In the genomic region with DNA sequence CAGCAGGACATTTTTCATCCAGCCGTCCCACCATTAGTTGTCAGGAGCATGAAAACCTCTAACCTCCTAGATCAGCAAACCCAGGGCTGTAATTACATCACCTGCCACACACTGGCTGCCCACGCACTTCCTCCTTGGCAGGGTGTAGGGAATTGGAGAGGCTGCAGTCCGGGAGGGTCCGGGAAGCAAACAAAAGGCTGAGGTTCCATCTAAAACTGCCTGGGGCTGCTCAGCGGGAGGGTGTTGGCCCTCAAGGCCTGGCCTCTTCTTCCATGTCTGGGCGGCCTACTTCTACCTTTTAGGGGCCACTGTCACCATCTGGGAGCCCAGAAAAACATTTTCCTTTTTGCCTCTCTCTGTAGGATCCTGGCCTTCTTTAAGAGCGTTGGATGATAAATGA, we compare ENCODE assay signal across 8 mouse cellular contexts. TPM values are rescaled to one million over a fixed set of nuclear protein-coding genes. Genes with fewer than 3 reads are reported as not detected.
DNase-seq lines count a peak whose midpoint lies in the region; ATAC-seq and TF ChIP-seq lines count a peak whose summit lies in the region.

No protein-coding gene starts in this region.

- H3K4me2 ChIP-seq in kidney, postnatal 0 days (ENCODE audit: low read length) = peak overlapping the region; percentile 92
- peak overlapping the region; percentile 79 for H3K4me2 ChIP-seq in midbrain, embryonic 15.5 days

- H3K9me3 ChIP-seq in kidney, postnatal 0 days (replicated peaks; ENCODE audit: low read length) = no peaks in the 10 kb centered on the region
- H3K9me3 ChIP-seq in midbrain, embryonic 15.5 days = no peaks in the 10 kb centered on the region

- no peaks in the 10 kb centered on the region for H3K36me3 ChIP-seq in kidney, postnatal 0 days (ENCODE audit: insufficient read depth, low read length)
- no peaks in the 10 kb centered on the region for H3K36me3 ChIP-seq in midbrain, embryonic 15.5 days (replicated peaks)

- H3K27ac ChIP-seq in bone marrow, adult 2 months (ENCODE audit: control insufficient read depth, insufficient read depth, low read depth, low read length, poor library complexity) = peak overlapping the region; percentile 69
- H3K27ac ChIP-seq in kidney, postnatal 0 days = peak overlapping the region; percentile 99
- H3K27ac ChIP-seq in midbrain, embryonic 15.5 days = no peak overlapping the region

- no peak for TF ChIP-seq POLR2A in bone marrow, adult 2 months (IDR thresholded peaks at IDR 0.05; ENCODE audit: borderline replicate concordance, control insufficient read depth, low read depth, low read length)

- 21% methylated on average over 7 of the region's 7 CpGs for WGBS in bone marrow, adult 2 months
- WGBS in kidney, postnatal 0 days = 8% methylated on average over 7 of the region's 7 CpGs
- WGBS in midbrain, embryonic 15.5 days = 16% methylated on average over 7 of the region's 7 CpGs

- H3K27me3 ChIP-seq in kidney, postnatal 0 days (ENCODE audit: insufficient read depth, low read length) = no peaks in the 10 kb centered on the region
- H3K27me3 ChIP-seq in midbrain, embryonic 15.5 days (replicated peaks) = no peaks in the 10 kb centered on the region

- H3K9ac ChIP-seq in kidney, postnatal 0 days (ENCODE audit: low read depth, low read length) = peak overlapping the region; percentile 99; the same call in 1 of the 2 replicates
- H3K9ac ChIP-seq in midbrain, embryonic 15.5 days = no peak overlapping the region

- peaks cover 9% of the 10 kb centered on the region for H3K4me1 ChIP-seq in bone marrow, adult 2 months (ENCODE audit: control insufficient read depth, insufficient read depth, low read length)
- H3K4me1 ChIP-seq in kidney, postnatal 0 days (replicated peaks; ENCODE audit: insufficient read depth, low read length) = peaks cover 19% of the 10 kb centered on the region
- peaks cover 35% of the 10 kb centered on the region for H3K4me1 ChIP-seq in midbrain, embryonic 15.5 days

- no peak for TF ChIP-seq CTCF in bone marrow, adult 2 months (IDR thresholded peaks at IDR 0.05; ENCODE audit: control insufficient read depth, insufficient read depth, low read length)
- TF ChIP-seq CTCF in kidney, postnatal 0 days (IDR thresholded peaks at IDR 0.05; ENCODE audit: low read depth) = no peak

- no peak; the same call in 1 of the 2 replicates for ATAC-seq in kidney, postnatal 0 days (replicated peaks; ENCODE audit: low FRiP score, low read depth)
- ATAC-seq in midbrain, embryonic 15.5 days (replicated peaks) = no peak

- peak; percentile 95 for DNase-seq in heart, adult 11 months
- DNase-seq in heart, adult 8-10 months (ENCODE audit: low spot score) = no peak
- peak; percentile 15 to 34 for DNase-seq in heart, adult 9 months (ENCODE audit: low spot score in 2 of 2)
- DNase-seq in kidney, postnatal 0 days (ENCODE audit: low spot score) = peak; percentile 90
- no peak for DNase-seq in right cerebral cortex, postnatal 36 days (ENCODE audit: low spot score in 2 of 2)
- DNase-seq in layer of hippocampus, postnatal 36 days = no peak

- peak overlapping the region; percentile 1 for H3K4me3 ChIP-seq in bone marrow, adult 2 months (replicated peaks; ENCODE audit: control insufficient read depth, low read depth, low read length)
- H3K4me3 ChIP-seq in kidney, postnatal 0 days (replicated peaks; ENCODE audit: low read depth, low read length) = no peak overlapping the region
- peak overlapping the region; percentile 77; the same call in 1 of the 2 replicates for H3K4me3 ChIP-seq in midbrain, embryonic 15.5 days

RNA-seq across cellular contexts. Expression of a gene that starts 1.1 kb away (rescaled TPM):
- 10 to 100 TPM in 1 of 4 experiments, 1 to 10 TPM in 3; 7.2 to 11.1 (median 9.0) TPM for total RNA-seq in heart, adult 8-10 months (2022)
- polyA plus RNA-seq in bone marrow, adult 2 months (2011; ENCODE audit: insufficient read depth, insufficient read length, low replicate concordance, missing spikeins) = 11.8 and 20.5 TPM in 2 replicates
- polyA plus RNA-seq in kidney, postnatal 0 days (2015; fragmentation: Nextera tagmentation; extraction: Ambion mirVana) = 32.5 and 34.6 TPM in 2 replicates
- 32.5 and 37.1 TPM in 2 replicates for polyA plus RNA-seq in midbrain, embryonic 15.5 days (2015; fragmentation: Nextera tagmentation; extraction: Ambion mirVana)
- total RNA-seq in layer of hippocampus, postnatal 36 days (2021) = 10 to 100 TPM; 47.7 to 48.8 TPM

Comparison
In these comparisons a context has a peak if more than half of its experiments do, and no peak if none do; other contexts are left out.
1. DNase-seq: peak in heart, adult 11 months (single experiment), heart, adult 9 months (2 of 2) and kidney, postnatal 0 days (single experiment); none in heart, adult 8-10 months (single experiment), right cerebral cortex, postnatal 36 days (0 of 2) and layer of hippocampus, postnatal 36 days (0 of 2).